Mouse (Mus musculus) brain, embryonic 14.5 days (tissue): ENCODE data around the gene Kdf1.

Experiments
- CTCF ChIP-seq: fragments of 200-500 bp; IDR thresholded peaks from 2 replicates; pipeline ENCODE4 v1.5.1; 2012; ENCODE audit warnings: inconsistent platforms, mild to moderate bottlenecking, moderate library complexity, borderline replicate concordance; ENCODE audit not compliant: insufficient read depth, insufficient read length; ENCODE audit errors: extremely low read depth
- POLR2A ChIP-seq: fragments of 200-500 bp; IDR thresholded peaks from 2 replicates; pipeline ENCODE4 v1.6.1; 2012; ENCODE audit warnings: mild to moderate bottlenecking, inconsistent platforms, borderline replicate concordance; ENCODE audit not compliant: poor library complexity, insufficient read depth, insufficient read length, severe bottlenecking; ENCODE audit errors: extremely low read depth

DNA sequence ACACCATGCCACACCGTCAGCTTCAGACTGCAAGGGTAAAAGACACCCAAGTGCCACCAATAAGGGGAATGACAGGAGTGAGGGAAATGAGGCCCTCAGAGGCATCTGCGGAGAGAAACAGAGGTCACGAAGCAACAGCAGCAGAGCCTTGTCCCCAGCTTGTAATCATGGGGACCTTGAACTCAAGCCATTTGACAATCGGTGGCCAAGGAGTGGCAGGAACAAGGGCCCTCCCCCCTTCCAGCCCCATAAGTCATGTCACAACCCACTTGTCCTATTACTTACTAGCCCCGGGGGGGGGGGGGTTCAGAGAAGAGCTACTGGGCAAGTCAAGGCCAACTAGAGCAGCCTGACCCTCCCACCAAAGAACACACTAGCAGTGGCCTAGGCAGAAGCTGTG, 17.9 kb downstream of the Kdf1 start:
- TF ChIP-seq CTCF: no peak
- TF ChIP-seq POLR2A: no peak
